Mouse (Mus musculus) Patski (cell line): Measurements from ENCODE around the gene Pomgnt1. TPM values are rescaled to one million over a fixed set of nuclear protein-coding genes. Genes with fewer than 3 reads are reported as not detected.

ENCODE experiments used
- ATAC-seq: fragments of 100-300 bp; one replicate; pipeline ENCODE4 v1.8.0; 2021
- CTCF ChIA-PET: fragments of 350-600 bp; sonication (Branson Sonifier 250); formaldehyde crosslinking; loops from one replicate; lab custom pipeline; 2022; ENCODE audit warnings: inconsistent platforms; lab: Charles Lee
- POLR2A ChIA-PET: fragments of 350-600 bp; sonication (Branson Sonifier 250); formaldehyde crosslinking; loops from one replicate; lab custom pipeline; 2022; ENCODE audit warnings: antibody characterized with exemption, inconsistent platforms; lab: Charles Lee
- DNase-seq: peaks from one replicate; pipeline ENCODE4 v3.0.0-alpha.2; 2011; ENCODE audit warnings: low read depth, low spot score
- H3K27me3 ChIP-seq: fragments of 371-371 bp; one replicate; pipeline ENCODE4 v1.5.1; 2021
- CTCF ChIP-seq: fragments of 100-300 bp; IDR thresholded peaks from one replicate; pipeline ENCODE4 v1.5.1; 2021
- in situ Hi-C: fragments of 300-500 bp; cut with MboI; formaldehyde crosslinking; loops from 3 replicates; pipeline ENCODE4 v1.11.1; 2018; ENCODE audit warnings: low pct_unique_long_range_greater_than_20kb, mixed read lengths
- polyA plus RNA-seq: library from polyadenylated mRNA; unstranded; gene quantifications from one replicate; pipeline ENCODE4 v1.2.3, GENCODE M21; 2021

Gene Pomgnt1
- polyA plus RNA-seq, 1 experiment from 2014 or later: 57.6 TPM

DNA sequence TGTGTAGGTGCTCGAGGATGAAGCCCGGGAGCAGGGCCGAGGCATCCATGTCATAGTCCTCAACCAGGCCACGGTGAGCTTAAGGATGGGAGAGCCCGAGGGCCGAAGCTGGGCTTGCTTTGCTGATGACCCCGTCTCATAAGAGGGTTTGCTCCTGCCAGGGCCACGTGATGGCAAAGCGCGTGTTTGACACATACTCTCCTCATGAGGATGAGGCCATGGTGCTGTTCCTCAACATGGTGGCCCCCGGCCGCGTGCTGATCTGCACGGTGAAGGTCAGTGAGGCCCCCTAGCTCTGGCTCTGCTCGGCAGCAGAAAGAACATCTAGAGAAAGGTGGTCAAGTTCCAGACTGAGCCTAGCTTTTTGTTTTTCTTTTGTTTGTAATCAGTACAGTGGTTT lies 29.1 kb downstream of the Pomgnt1 start:
- ATAC-seq (no peak), DNase-seq (no peak)
- POLR2A ChIA-PET: no interaction called here
- no peak for TF ChIP-seq CTCF
- CTCF ChIA-PET: no interaction called here
- no peaks in the 10 kb centered on the region for H3K27me3 ChIP-seq
- in situ Hi-C loops: no loop called here

GRCm38 (mm10) chr4:116157882-116158281 lies 34.2 kb downstream of the Pomgnt1 start:
- CTCF ChIA-PET: interaction anchor here (1.1 to 1.6 kb wide), 2 partner anchors 18 to 34 kb away, joined by 3 read pairs; partner anchors contain the start of genes Pomgnt1 and Rad54l
- in situ Hi-C loops: no loop called here
- ATAC-seq: no peak

DNA sequence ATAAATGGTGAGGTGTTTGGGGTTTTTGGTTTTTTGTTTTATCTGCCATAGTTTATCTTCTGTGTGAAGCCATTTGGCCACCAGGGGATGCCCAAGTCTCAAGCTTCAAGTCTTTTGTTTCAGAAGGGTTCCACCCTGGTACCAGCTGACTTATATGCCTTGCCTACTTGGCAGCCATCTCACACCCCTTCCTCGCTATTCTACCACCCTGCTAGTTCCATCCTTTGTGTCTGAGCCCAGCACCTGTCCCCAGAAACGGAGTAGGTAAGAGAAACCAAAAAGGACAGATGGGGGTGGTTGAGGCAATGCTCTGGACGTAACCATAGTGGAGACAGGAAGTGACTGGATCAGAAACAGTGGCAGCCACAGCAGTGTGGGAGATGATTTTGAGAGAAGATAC lies 36.3 kb downstream of the Pomgnt1 start:
- no peak for TF ChIP-seq CTCF
- in situ Hi-C loops: no loop called here
- H3K27me3 ChIP-seq: no peaks in the 10 kb centered on the region
- no peak for DNase-seq
- ATAC-seq: no peak
- POLR2A ChIA-PET: interaction anchor here (0.5 kb wide), 1 partner anchor 11 kb away, joined by 3 read pairs; no protein-coding TSS in a partner anchor
- CTCF ChIA-PET: no interaction called here

More at GRCm38 (mm10) chr4:116157882-116158281, 34.2 kb downstream of the Pomgnt1 start:
- no peak for TF ChIP-seq CTCF
- DNase-seq: no peak
- POLR2A ChIA-PET: no interaction called here
- H3K27me3 ChIP-seq: no peaks in the 10 kb centered on the region

DNA sequence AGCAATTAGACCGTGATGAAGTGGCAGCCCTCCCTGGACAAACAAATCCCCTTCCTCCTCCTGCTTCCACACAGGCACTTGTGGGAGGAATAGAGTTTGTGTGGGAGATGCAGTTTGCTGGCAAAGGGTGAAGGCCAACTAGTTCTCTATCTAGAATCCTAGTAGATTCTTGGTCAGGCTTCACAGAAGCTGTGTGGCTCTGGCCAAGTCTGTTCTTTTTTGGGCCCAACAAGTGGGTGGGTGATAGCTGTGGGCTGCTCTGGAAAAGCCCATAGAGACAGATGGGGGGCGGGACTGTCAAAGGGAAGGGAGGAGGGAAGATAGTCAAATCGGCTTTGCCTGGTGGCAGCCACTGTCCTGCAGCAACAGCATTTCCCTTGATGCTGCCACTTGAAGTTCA lies 37.1 kb downstream of the Pomgnt1 start:
- in situ Hi-C loops: no loop called here
- no peak for DNase-seq
- CTCF ChIA-PET: no interaction called here

GRCm38 (mm10) chr4:116162142-116162541 lies 38.5 kb downstream of the Pomgnt1 start:
- ATAC-seq (no peak), DNase-seq (no peak)
- ChIA-PET CTCF (no interaction called here), POLR2A (no interaction called here)
- H3K27me3 ChIP-seq: no peaks in the 10 kb centered on the region
- no peak for TF ChIP-seq CTCF
- in situ Hi-C loops: no loop called here

More for the DNA sequence above, 37.1 kb downstream of the Pomgnt1 start:
- H3K27me3 ChIP-seq: no peaks in the 10 kb centered on the region
- no peak for TF ChIP-seq CTCF
- ATAC-seq: no peak
- POLR2A ChIA-PET: no interaction called here

GRCm38 (mm10) chr4:116164759-116165554 lies 41.3 kb downstream of the Pomgnt1 start:
- no peak for ATAC-seq
- CTCF ChIA-PET: no interaction called here
- H3K27me3 ChIP-seq: no peaks in the 10 kb centered on the region
- in situ Hi-C loops: no loop called here
- POLR2A ChIA-PET: interaction anchor here (0.6 kb wide), 1 partner anchor 16 kb away, joined by 3 read pairs; no protein-coding TSS in a partner anchor
- no peak for TF ChIP-seq CTCF
- DNase-seq: no peak

GRCm38 (mm10) chr4:116165708-116166407 lies 42.2 kb downstream of the Pomgnt1 start:
- TF ChIP-seq CTCF: no peak
- ATAC-seq (no peak), DNase-seq (no peak)
- CTCF ChIA-PET: no interaction called here
- no peaks in the 10 kb centered on the region for H3K27me3 ChIP-seq
- POLR2A ChIA-PET: no interaction called here
- in situ Hi-C loops: no loop called here

DNA sequence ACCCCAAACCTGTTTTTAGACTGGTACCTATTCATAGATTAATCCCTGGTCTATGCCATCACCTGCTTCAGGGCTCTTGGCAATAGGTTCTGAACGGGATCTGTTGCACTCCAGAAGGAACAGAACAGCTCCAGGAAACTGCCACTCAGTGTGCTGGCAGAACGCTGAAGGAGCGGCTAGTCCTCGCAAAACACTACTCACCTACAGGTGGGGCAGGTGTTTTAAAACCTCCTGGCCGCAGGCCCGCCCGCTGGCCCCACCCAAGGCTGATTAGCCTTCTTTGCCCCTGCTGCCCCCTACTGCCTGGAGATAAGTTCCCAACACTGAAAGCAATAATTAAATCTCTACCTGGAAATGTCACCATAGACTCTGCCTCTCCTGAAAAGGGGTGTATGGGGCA lies 43.8 kb downstream of the Pomgnt1 start, which contains the start of gene Tspan1:
Tspan1 (minus strand) TSS at position 198 of the 400 bp plus-strand sequence.
- peak; percentile 19 for TF ChIP-seq CTCF
- in situ Hi-C loops: no loop called here
- H3K27me3 ChIP-seq: no peaks in the 10 kb centered on the region
- no peak for ATAC-seq
- ChIA-PET POLR2A (no interaction called here), CTCF (interaction anchor here (0.8 kb wide), 1 partner anchor 29 kb away, joined by 3 read pairs; no protein-coding TSS in a partner anchor)
- no peak for DNase-seq

- H3K27me3 ChIP-seq: no peaks in the 10 kb centered on the region
- in situ Hi-C loops: no loop called here
- DNase-seq (no peak), ATAC-seq (no peak)
- CTCF ChIA-PET: no interaction called here
- POLR2A ChIA-PET: no interaction called here
- TF ChIP-seq CTCF: peak; percentile 65
Observed at GRCm38 (mm10) chr4:116168617-116169352, 45.1 kb downstream of the Pomgnt1 start.

DNA sequence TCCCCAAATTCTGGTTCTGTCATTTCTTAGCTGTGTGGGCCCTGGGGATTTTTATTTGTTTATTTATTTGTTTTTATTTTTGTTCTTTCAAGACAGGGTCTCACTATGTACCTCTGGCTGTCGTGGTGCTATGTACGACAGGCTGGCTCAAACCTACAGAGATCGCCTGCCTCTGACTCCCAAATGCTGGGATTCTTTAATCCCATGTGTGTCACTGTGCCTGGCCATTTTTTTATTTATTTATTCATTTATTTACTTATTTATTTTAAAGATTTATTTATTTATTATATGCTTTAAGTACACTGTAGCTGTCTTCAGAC lies 45.7 kb downstream of the Pomgnt1 start:
- DNase-seq (no peak), ATAC-seq (no peak)
- ChIA-PET POLR2A (no interaction called here), CTCF (no interaction called here)
- TF ChIP-seq CTCF: no peak
- H3K27me3 ChIP-seq: no peaks in the 10 kb centered on the region
- in situ Hi-C loops: no loop called here
